Mouse (Mus musculus) adrenal gland, postnatal 4 days (tissue): ENCODE data around the gene 2310009B15Rik. TPM values are rescaled to one million over a fixed set of nuclear protein-coding genes. Genes with fewer than 3 reads are reported as not detected.

Experiments used
- DNase-seq, 2 experiments: peaks; one replicate each; pipeline ENCODE4 v3.0.0; 2021 to 2022; ENCODE audit warnings: low spot score in 2 of 2, mixed read lengths in 2 of 2
- long read RNA-seq, 2 experiments: library from polyadenylated mRNA; stranded (forward); transcript quantifications; one replicate each; pipeline ENCODE4 v2.0.0; 2021
- total RNA-seq, 2 experiments: library from RNA; stranded (reverse); gene quantifications; 2 replicates each; pipeline ENCODE4 v1.2.3; 2021

2310009B15Rik gene
- total RNA-seq = 10 to 100 TPM; 28.9 to 29.2 TPM
- long read RNA-seq, experiment 1, transcript 2310009B15Rik-201 (3 exons, 565 nt) = major isoform, 18 of 25 reads
- long read RNA-seq, experiment 1, partial matches to known transcripts = 0 of 25 reads
- long read RNA-seq, experiment 1, other reads (novel, unspliced or antisense) = 5 of 25 reads
- long read RNA-seq, experiment 2, transcript 2310009B15Rik-201 (3 exons, 565 nt) = major isoform, 11 of 26 reads
- long read RNA-seq, experiment 2, partial matches to known transcripts = 1 of 26 reads
- long read RNA-seq, experiment 2, other reads (novel, unspliced or antisense) = 8 of 26 reads

GRCm38 (mm10) chr1:138856101-138856950, at the start of gene 2310009B15Rik:
Gene 2310009B15Rik, minus strand, starts transcription at chr1:138856852.
- DNase-seq = peak; percentile 72 to 81

- no peak for DNase-seq
These were observed 49.6 kb upstream of the 2310009B15Rik start for GRCm38 (mm10) chr1:138906256-138906655.

GRCm38 (mm10) chr1:138905092-138905765, 48.6 kb upstream of the 2310009B15Rik start:
- no peak for DNase-seq

- DNase-seq = no peak
These were observed 47.2 kb upstream of the 2310009B15Rik start for GRCm38 (mm10) chr1:138903894-138904293.

GRCm38 (mm10) chr1:138901431-138902117, 44.9 kb upstream of the 2310009B15Rik start:
- DNase-seq = no peak

GRCm38 (mm10) chr1:138896088-138896487, 39.4 kb upstream of the 2310009B15Rik start:
- DNase-seq = no peak

- DNase-seq = no peak
These were observed 21.0 kb upstream of the 2310009B15Rik start for GRCm38 (mm10) chr1:138877470-138878254.

GRCm38 (mm10) chr1:138876371-138877045, 19.9 kb upstream of the 2310009B15Rik start:
- no peak for DNase-seq

- no peak for DNase-seq
These were observed 5.8 kb downstream of the 2310009B15Rik start for GRCm38 (mm10) chr1:138850823-138851222.

- no peak for DNase-seq
These were observed 6.5 kb downstream of the 2310009B15Rik start for GRCm38 (mm10) chr1:138850161-138850539.

- DNase-seq = no peak
These were observed 7.0 kb downstream of the 2310009B15Rik start for GRCm38 (mm10) chr1:138849531-138850160.

- DNase-seq = no peak
These were observed 8.0 kb downstream of the 2310009B15Rik start, which contains the start of gene Lhx9 for GRCm38 (mm10) chr1:138848511-138849109. Gene Lhx9, minus strand, starts transcription at chr1:138848577.

- DNase-seq = no peak
These were observed 8.6 kb downstream of the 2310009B15Rik start for GRCm38 (mm10) chr1:138848026-138848425.

GRCm38 (mm10) chr1:138847146-138847545, 9.5 kb downstream of the 2310009B15Rik start:
- DNase-seq = no peak

GRCm38 (mm10) chr1:138846581-138846980, 10.1 kb downstream of the 2310009B15Rik start:
- no peak for DNase-seq

GRCm38 (mm10) chr1:138846131-138846530, 10.5 kb downstream of the 2310009B15Rik start:
- DNase-seq = no peak

- no peak for DNase-seq
These were observed 11.2 kb downstream of the 2310009B15Rik start for GRCm38 (mm10) chr1:138845481-138845880.

GRCm38 (mm10) chr1:138844166-138844565, 12.5 kb downstream of the 2310009B15Rik start:
- DNase-seq = no peak
